Mouse (Mus musculus) testis, postnatal 10 days (tissue): Measurements from ENCODE around the gene Trp53bp1.

Experiments used
- DNase-seq: peaks from one replicate; pipeline ENCODE4 v3.0.0; 2021; ENCODE audit warnings: low spot score

The Trp53bp1 gene

DNA sequence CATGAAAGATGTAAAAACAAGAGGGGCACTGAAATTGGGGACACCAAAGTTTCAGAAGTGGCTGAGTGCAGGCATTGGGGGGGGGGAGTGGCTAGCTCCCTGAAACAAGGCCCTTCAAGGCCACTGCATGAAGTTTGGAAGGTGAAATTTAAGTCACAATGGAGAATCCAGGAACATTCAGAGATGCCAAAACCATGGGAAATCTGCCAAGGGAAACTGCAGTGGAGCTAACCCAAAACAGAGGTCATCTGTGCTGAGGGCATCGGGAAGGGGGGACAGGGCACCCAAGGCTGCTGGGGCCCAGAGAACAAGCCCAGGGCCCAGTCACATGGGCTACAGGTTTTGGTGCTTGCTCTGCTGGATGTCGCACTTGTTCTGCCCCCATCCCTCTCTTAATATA lies 21.4 kb downstream of the Trp53bp1 start:
- no peak for DNase-seq

DNA sequence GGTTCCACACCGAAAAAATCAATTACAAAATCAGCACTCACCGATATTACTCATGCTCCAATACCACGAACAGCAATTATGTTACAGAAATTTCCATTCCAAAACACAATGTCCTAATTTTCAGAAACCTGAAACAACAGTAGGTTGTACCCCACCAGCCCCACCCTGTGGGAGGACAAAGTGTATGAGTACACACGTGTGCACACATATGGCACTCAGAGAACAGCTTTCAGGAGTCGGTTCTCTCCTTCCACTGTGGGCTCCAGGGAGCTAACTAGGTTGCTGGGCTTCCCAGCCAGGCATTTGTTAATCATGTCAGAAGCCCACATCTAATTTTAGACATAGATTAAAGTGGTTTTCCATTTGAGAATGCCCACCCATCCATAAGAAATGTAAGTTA lies 27.1 kb downstream of the Trp53bp1 start:
- no peak for DNase-seq

DNA sequence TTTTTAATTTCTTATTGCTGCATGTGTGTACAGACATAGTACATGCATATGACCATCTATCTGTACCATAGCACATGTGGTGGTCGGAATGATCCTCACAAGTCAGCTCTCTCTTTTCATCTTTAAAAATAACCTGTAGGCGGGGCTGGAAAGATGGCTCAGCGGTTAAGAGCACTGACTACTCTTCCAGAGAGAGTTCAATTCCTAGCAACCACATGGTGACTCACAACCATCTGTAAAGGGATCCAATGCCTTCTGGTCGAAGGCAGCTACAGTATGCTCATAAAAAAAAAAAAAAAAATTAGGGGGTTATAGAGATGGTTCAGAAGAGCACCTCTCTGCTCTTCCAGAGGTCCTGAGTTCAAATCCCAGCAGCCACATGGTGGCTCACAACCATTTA lies 31.8 kb downstream of the Trp53bp1 start:
- DNase-seq, result no peak

DNA sequence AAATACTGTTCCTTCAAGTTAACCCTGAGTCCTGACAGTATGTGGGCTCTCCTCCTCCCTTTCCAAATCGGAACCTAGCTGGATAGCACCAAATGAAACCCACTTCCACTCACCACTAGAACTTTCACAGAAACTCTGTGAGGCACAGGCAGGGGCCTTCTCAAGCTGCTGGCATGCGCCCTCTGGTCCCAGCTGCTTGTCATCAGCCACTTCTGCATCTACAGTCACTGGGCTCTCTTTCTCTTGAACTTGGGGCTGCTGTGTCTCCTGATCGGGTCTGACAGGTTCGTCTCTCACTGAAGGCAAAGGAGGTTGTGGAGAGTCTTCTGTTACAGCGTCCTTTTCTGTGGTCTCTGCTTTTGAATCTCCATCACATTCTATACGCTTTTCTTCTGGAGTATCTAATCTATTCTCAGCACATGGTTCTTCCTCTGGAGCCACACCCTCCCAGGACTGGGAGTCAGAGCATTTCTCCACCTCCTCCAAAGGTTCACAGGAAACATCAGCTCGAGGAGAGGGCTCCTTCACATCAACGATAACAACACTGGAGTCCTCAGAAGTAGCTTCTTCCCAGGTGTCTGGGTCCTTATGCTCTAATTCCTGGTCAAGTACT lies 35.6 kb downstream of the Trp53bp1 start:
- no peak for DNase-seq

DNA sequence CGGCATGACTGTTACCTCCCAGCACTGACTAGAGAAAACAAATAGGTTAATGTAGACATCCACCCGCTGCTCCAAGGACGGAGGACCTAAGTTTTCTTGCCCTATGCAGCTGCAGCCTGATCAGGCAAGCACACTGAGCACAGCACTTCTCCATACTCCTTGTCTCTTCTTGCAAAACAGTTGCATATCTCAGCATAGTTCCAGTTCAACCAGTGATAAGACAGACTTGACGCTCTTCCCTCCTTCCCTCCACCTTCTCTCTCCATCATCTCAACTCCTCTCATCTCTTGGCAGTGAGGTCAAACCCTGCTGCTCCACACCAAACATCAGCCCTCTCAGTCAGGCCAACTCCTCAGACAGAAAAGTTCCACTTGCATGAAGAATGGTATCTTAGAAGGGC lies 43.1 kb downstream of the Trp53bp1 start:
- DNase-seq, result no peak

DNA sequence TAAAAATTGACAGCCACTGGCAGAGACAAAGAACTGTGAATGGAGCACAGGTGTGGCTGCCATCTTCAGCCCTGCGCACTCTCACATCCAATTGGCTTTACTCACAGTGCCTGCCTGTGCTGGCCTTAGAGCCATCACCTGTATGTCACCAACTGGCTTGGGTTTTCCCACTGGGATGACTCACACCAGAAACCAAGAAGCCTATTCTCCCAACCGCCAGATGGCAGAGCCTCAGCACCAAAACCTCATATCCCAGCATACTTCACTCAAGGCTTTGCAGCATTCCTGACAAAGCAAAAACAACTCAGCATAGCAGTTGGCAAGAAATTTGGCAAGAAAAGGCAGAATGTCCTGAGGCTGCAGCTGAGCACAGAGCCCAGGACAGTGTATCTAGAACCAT lies 48.2 kb downstream of the Trp53bp1 start:
- DNase-seq, result no peak

DNA sequence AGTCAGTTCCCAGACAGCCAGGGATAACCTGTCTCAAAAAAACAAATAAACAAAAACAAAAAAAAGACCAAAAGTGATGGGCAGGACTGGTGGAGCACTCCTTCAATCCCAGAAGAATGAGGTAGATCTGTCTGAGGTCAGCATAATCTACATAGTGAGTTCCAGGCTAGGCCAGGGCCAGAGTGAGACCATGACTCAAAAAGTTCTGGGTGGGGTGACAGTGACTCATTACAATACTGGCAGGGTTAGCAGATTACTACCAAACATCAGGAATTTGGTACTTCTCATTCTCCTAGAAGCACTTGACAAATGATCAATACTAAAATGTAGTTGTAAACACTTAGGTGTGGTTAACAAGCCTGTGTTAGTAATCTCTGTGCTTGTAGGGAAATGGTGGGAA lies 51.2 kb downstream of the Trp53bp1 start:
- DNase-seq, result no peak

DNA sequence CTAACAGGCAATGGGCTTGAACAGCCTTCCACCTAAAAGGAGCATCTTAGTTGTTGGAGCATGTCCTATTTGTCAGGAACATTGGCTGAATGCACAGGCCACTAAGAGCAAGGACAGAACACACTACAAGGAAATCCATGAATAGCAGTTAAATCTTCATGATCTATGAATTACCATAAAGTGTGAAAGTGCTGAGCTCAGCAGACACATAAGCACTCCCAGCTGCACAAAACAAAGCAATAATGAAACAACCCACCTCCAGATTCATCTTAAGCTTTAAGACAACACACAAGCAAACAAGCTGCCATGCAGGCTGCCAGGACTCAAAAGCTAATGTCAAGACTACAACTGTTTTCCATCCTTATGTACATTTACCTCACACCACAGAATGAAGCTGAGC lies 52.0 kb downstream of the Trp53bp1 start:
- no peak for DNase-seq

DNA sequence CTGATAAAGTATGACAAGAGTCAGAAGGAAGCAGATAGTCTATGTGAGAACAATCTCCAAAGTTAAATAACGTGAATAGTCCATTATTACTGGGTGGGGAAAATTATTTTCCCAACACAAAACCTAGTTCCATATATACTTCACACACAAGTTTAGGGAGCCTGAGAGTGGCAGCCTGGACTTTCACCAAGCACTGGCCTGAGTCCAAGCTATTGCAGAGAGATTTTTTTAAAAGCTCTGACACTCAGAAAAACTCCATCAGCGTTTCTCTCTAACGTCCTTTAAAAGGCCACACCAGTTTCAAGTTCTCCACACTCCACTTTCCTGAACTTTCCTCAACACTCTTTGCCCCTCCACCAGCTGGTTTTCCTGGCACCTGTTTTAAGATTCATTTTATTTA lies 56.7 kb downstream of the Trp53bp1 start:
- no peak for DNase-seq

DNA sequence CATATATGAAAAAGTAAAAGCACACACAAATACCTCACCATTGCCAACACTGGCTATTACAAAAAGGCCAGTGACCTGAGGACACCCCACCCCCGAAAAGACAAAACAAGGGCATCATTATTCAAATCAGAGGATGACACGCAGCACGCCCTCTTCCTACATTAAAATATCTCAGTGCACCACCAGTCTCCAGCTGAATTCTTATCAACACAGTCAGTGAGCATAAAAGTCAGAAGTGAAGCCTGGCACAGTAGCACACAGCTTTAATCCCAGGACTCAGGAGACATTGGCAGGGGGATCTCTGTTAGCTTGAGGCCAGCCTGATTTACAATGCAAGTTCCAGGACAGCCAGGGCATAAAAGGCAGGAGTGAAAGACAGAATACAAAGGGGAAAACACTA lies 64.7 kb downstream of the Trp53bp1 start:
- no peak for DNase-seq

DNA sequence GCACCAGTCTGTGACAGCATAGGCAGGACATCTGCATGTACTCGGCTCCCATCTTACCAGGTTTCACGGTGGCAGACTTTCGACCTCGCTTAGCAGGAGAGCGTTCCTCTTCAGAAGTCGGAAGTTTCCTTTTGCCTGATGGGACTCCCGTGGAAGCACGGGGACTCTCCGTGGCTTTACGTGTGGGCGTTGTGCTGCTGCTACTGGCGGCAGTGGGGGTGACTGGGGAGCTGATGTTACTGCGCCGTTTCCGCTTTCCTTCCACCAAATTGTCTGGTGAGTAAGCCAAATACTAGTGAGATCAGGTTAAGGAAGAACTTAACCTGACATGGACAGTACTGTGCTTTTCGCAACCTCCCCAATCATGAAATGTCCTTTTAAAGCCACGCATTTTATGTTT lies 66.9 kb downstream of the Trp53bp1 start:
- DNase-seq, result no peak

DNA sequence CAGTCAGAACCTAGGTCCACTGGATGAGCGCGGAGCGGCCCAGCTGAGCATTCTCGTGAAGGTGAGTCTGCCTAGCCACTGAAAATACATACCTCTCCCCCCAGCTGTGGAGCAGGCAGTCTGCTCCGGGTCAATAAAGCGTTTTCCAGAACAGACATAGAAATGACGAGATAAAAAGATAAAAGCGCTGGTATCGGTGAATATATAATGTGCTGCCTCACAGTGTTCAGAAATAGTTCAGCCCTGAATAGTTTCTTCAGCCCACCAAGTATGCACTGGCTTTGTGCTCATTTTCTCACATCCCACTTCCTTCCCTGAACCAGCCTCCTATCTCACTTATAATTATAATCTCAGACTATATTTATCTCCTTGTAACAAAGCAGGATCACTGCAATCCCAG lies 75.7 kb downstream of the Trp53bp1 start:
- DNase-seq, result no peak

DNA sequence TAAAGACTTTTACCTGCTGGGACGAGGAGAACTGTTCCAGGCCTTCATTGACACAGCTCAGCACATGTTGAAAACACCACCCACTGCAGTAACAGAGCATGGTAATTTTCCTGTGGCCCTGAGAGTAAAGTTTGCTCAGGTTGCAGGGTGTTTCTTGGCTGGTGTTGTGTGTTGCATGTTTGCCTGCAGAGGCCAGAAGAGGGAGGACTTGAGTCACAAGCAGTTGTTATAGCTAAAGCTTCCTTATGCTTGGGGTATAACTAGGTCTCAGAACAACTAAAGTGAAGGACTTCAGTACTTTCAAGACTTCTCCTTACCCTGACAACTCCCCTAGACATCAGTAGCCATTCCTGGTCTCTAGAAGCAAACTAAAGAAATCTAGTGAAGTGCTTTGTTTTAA lies 82.7 kb downstream of the Trp53bp1 start:
- DNase-seq, result no peak

DNA sequence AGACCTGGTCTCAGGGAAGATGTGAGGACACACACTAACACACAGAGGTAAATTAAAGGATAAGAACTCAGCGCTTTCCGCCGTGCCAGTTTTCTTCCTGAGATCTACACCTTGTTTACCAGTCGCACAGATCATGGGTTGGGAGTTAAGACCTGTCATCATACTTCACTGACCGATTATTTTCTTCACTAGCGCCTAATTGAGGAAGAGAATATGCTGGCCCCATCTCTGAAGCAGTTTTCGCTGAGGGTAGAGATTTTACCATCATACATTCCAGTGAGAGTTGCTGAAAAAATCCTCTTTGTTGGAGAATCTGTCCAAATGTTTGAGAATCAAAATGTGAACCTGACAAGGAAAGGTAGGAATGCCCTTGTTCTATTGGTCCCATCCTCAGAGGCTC lies 87.1 kb downstream of the Trp53bp1 start:
- DNase-seq, result no peak

DNA sequence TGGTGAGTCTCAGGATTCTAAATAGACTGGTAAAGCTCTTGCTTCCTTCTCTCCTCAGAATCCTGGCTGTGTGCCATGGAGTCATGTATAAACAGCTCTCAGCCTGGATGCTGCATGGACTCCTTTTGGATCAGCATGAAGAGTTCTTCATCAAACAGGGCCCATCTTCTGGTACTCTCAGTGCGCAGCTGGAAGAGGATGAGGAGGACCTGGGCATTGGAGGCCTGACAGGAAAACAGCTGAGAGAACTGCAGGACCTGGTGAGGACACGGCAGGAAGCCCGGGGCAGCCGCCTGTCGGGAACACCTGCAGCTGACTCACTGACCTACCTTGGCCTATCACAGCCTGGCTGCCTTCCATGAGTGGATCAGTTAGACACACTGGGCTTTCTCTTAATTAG lies 87.8 kb downstream of the Trp53bp1 start:
- DNase-seq, result no peak

DNA sequence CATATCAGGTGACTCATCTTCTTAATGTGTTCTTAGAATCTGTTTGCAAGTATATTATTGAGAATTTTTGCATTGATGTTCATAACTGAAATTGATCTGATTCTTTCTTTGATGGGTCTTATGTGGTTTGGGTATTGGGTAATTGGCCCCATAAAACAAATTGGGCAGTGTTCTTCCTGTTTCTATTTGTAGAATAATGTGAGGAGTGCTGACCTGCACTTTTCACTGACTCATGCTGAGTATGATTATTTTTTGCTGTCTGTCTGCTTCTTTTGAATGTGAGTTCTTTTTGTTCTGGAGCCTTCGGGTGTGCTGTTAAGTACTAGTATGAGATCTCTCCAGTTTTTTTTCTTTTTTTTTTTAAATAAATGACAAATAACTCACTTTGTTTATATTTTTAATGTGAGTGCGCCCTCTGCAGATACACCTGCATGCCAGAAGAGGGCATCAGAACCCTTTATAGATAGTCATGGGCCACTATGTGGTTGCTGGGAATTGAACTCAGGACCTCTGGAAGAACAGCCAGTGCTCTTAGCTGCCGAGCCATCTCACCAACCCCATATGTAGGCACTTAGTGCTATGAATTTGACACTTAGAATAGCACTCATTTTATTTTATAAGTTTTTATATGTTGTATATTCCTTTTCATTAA lies 92.3 kb downstream of the Trp53bp1 start:
- no peak for DNase-seq

DNA sequence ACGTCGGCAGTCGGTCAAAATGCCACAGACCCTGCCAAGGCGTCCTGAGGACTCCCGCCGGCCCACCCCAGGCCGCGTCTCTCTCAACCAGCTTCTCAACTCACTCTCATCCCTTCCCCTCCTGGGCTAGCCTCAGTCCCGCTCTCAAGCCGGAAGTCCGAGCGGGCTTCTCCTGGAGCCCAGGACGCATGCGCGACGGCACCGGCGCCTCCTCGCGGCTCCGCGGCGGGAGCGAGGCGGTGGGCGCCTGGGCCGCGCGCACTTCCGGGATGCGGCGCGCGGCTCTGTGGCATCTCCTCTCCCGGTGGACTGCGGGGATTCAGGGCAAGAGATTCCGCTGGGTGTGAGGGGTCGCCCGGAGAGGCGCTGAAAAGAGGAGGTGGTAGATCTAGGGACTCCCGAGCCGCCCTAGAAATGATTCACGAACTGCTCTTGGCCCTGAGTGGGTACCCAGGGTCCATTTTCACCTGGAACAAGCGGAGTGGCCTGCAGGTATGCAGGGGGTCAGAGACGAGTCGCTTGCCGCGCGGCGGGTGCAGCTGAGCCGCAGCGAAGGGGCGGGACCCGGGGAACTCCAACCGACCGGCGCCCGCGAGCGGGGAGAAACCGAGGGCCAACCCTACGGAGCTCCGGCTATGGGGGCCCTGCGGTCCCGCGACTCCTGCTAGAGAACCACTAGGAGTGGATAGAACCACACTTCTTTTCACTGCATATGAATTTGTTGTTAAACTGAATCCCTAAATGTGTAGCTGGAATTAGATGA lies 100.0 kb downstream of the Trp53bp1 start, which contains the start of gene Zscan29:
TSS of gene Zscan29 (minus strand) at position 146 of the 763 bp plus-strand sequence.
- peak; percentile 93 for DNase-seq

DNA sequence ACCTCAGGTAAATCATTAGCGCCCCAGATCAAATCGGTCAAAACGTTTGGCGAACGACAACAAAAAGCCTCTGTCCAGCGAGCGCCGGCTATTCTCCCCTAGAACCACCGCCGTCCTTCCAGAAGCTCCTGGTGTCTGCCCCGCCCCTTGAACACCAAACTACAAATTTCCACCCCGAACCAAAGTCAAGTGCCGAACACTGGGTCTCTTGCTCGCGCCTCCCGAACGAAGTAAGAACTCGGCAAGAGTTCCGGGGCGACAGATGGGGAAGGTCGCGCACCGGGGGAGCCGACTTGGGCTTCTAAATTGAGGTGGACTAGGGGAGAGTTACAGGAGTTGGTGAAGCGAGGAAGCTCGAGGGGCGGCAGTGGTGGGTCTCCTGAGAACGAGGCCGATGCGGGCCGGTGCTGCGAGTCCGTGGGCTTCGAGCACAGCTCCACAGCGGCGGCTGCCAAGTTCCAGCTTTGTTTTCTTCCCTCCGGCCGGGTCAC lies 100.7 kb downstream of the Trp53bp1 start, which contains the start of gene Tubgcp4:
TSS of gene Tubgcp4 (plus strand) at position 174 of the 491 bp plus-strand sequence.
- DNase-seq, result no peak

DNA sequence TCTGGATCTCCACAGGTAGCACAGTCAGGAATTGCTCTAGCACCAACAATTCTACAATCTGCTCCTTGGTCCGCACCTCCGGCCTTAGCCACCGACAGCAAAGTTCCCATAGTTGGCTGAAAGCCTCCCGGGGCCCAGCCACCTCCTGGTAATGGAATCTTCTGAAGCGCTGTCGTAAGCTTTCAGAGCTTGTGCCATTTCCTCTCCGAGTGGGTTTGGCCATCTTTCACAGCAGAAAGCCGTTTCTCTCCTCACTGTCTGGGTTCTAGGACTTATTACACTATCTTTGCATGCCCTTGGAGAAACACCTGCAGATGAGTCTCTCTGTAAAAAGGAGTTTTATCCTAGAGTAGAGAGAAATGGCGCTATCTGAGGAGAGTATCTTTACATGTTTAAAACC lies 101.3 kb downstream of the Trp53bp1 start:
- no peak for DNase-seq

DNA sequence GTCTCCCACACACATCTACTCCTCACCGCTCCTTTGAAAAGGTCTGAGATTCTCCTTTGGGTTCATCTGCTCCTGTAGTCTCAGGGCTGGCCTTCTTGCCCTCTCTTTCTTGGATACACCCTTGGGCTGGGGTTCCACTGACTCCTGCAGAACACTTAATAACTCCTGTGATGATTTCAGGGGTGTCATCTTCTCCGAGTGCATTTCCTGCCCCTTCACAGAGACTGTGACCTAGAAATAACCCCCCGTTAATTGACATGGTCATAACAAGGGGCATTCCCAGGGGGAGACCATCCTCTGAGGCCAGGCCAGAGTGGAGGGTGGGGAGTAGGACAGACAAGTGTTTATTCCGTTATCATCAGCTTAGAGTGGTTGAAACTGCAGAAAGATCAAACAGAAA lies 102.0 kb downstream of the Trp53bp1 start:
- no peak for DNase-seq

DNA sequence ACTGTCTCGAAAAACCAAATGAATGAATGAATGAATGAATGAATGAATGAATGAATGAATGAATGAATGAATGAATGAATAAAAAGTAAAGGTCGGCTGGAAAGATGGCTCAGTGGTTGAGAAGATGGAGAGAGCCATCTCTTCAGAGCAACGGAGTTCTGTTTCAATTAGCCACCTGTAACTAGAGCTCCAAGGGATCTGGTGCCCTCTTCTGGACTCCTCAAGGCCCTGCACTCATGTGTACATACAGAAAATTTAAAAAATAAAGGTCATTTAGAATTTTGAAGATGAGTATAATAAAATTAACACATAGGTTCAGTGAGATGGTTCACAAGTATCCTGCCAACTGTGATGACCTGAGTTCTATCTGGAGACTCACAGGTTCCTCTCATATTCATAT lies 118.1 kb downstream of the Trp53bp1 start:
- no peak for DNase-seq

DNA sequence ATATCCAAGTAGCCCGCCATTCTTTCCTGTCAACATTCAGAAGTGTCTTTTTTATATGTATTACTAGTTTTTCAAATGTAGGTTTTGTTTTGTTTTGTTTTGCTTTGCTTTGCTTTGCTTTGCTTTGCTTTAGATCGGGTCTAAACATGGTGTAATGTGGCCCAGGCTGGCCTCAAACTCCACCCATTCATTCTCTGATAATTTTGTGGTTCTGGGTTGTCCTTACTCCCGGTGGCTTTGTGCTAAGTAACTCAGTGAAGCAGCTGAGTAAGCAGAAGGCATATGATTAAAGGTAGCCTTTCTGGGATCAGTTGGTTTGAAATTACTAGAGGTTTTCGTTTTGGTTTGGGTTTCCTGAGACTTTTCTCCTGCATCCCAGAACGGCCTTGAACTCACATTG lies 121.5 kb downstream of the Trp53bp1 start:
- no peak for DNase-seq
